Mouse (Mus musculus) kidney, adult 2 months (tissue): ENCODE measurements around the gene Bzw1.

ENCODE experiments used
- CTCF ChIP-seq: fragments of 200-500 bp; conservative IDR thresholded peaks from 2 replicates; pipeline ENCODE4 v1.5.1; 2011; ENCODE audit warnings: low read depth, mild to moderate bottlenecking, control low read depth, low read length, moderate library complexity, mixed read lengths; ENCODE audit not compliant: insufficient read depth, insufficient read length
- POLR2A ChIP-seq: fragments of 200-500 bp; IDR thresholded peaks from one replicate; pipeline ENCODE4 v1.6.1; 2011; ENCODE audit warnings: low read depth, low read length, control low read depth

GRCm38 (mm10) chr1:58396179-58396578, 3.5 kb downstream of the Bzw1 start:
- no peak for TF ChIP-seq POLR2A
- no peak for TF ChIP-seq CTCF
